Mouse (Mus musculus) embryo, embryonic 11.5 days (tissue): ENCODE results near the gene Gm4631.
"Not testable (repeated sequence)": the region's sequence is repeated elsewhere in the genome, so short reads cannot be mapped to it uniquely, and the experiment has no call there.

Experiments
- DNase-seq: peaks from one replicate; pipeline ENCODE4 v3.0.0-alpha.2; 2012; ENCODE audit warnings: low read depth, low spot score

Gm4631 gene

GRCm38 (mm10) chr2:175338097-175338496 lies at the start of gene Gm4631:
Gm4631 (minus strand) TSS chr2:175338197.
- not testable (repeated sequence) for DNase-seq

GRCm38 (mm10) chr2:175372136-175372535 lies 34.1 kb upstream of the Gm4631 start, which contains the start of gene Zfp968:
Zfp968 (plus strand) TSS chr2:175372436.
- DNase-seq = not testable (repeated sequence)

- not testable (repeated sequence) for DNase-seq
Measured at GRCm38 (mm10) chr2:175274825-175275224, 63.2 kb downstream of the Gm4631 start, which contains the start of gene Gm14440. Gm14440 (plus strand) TSS chr2:175275125.
